Mouse (Mus musculus): ENCODE results near the gene Lamtor3. TPM values are rescaled to one million over a fixed set of nuclear protein-coding genes. Genes with fewer than 3 reads are reported as not detected.
"Not testable (repeated sequence)": the region's sequence is repeated elsewhere in the genome, so short reads cannot be mapped to it uniquely, and the experiment has no call there.

Gene Lamtor3
- polyA plus RNA-seq, 1 experiment, result 92.8 TPM

GRCm38 (mm10) chr3:137893789-137894188 lies 24.5 kb upstream of the Lamtor3 start:
- DNase-seq, result no peak
- no peak overlapping the region for H3K27ac ChIP-seq (ENCODE audit: insufficient read depth, low read length)
- no peak for TF ChIP-seq CTCF (IDR thresholded peaks at IDR 0.05; ENCODE audit: borderline replicate concordance, insufficient read depth, low read depth, low read length)
- TF ChIP-seq POLR2A (IDR thresholded peaks at IDR 0.05; ENCODE audit: borderline replicate concordance, insufficient read depth, low read length), result no peak
- 94% methylated on average over 4 of the region's 4 CpGs for WGBS
- H3K4me1 ChIP-seq (ENCODE audit: control insufficient read depth, insufficient read depth, low read length), result no peaks in the 10 kb centered on the region
- H3K27me3 ChIP-seq (ENCODE audit: control insufficient read depth, insufficient read depth, low read length), result no peaks in the 10 kb centered on the region
- H3K4me3 ChIP-seq (replicated peaks; ENCODE audit: insufficient read depth, low read depth, low read length), result no peak overlapping the region

GRCm38 (mm10) chr3:137895196-137895595 lies 23.1 kb upstream of the Lamtor3 start:
- Histone ChIP-seq H3K27ac (ENCODE audit: insufficient read depth, low read length) (no peak overlapping the region), H3K27me3 (ENCODE audit: control insufficient read depth, insufficient read depth, low read length) (no peaks in the 10 kb centered on the region), H3K4me3 (replicated peaks; ENCODE audit: insufficient read depth, low read depth, low read length) (no peak overlapping the region), H3K4me1 (ENCODE audit: control insufficient read depth, insufficient read depth, low read length) (no peaks in the 10 kb centered on the region)
- WGBS, result 99% methylated on average over 3 of the region's 3 CpGs
- no peak for DNase-seq
- TF ChIP-seq CTCF (IDR thresholded peaks at IDR 0.05; ENCODE audit: borderline replicate concordance, insufficient read depth, low read depth, low read length), result peak; percentile 48
- TF ChIP-seq POLR2A (IDR thresholded peaks at IDR 0.05; ENCODE audit: borderline replicate concordance, insufficient read depth, low read length), result no peak

GRCm38 (mm10) chr3:137896386-137896785 lies 21.9 kb upstream of the Lamtor3 start:
- Histone ChIP-seq H3K27me3 (ENCODE audit: control insufficient read depth, insufficient read depth, low read length) (no peaks in the 10 kb centered on the region), H3K4me3 (replicated peaks; ENCODE audit: insufficient read depth, low read depth, low read length) (no peak overlapping the region), H3K4me1 (ENCODE audit: control insufficient read depth, insufficient read depth, low read length) (no peaks in the 10 kb centered on the region), H3K27ac (ENCODE audit: insufficient read depth, low read length) (no peak overlapping the region)
- DNase-seq, result no peak
- TF ChIP-seq POLR2A (IDR thresholded peaks at IDR 0.05; ENCODE audit: borderline replicate concordance, insufficient read depth, low read length) (no peak), CTCF (IDR thresholded peaks at IDR 0.05; ENCODE audit: borderline replicate concordance, insufficient read depth, low read depth, low read length) (no peak)
- 67% methylated on average over 4 of the region's 4 CpGs for WGBS

GRCm38 (mm10) chr3:137896867-137897266 lies 21.4 kb upstream of the Lamtor3 start:
- DNase-seq, result no peak
- Histone ChIP-seq H3K4me3 (replicated peaks; ENCODE audit: insufficient read depth, low read depth, low read length) (no peak overlapping the region), H3K4me1 (ENCODE audit: control insufficient read depth, insufficient read depth, low read length) (no peaks in the 10 kb centered on the region), H3K27ac (ENCODE audit: insufficient read depth, low read length) (no peak overlapping the region), H3K27me3 (ENCODE audit: control insufficient read depth, insufficient read depth, low read length) (no peaks in the 10 kb centered on the region)
- 97% methylated on average over 3 of the region's 3 CpGs for WGBS
- TF ChIP-seq CTCF (IDR thresholded peaks at IDR 0.05; ENCODE audit: borderline replicate concordance, insufficient read depth, low read depth, low read length) (no peak), POLR2A (IDR thresholded peaks at IDR 0.05; ENCODE audit: borderline replicate concordance, insufficient read depth, low read length) (no peak)

GRCm38 (mm10) chr3:137897685-137898084 lies 20.6 kb upstream of the Lamtor3 start:
- WGBS, result 88% methylated on average over 5 of the region's 5 CpGs
- Histone ChIP-seq H3K4me3 (replicated peaks; ENCODE audit: insufficient read depth, low read depth, low read length) (no peak overlapping the region), H3K4me1 (ENCODE audit: control insufficient read depth, insufficient read depth, low read length) (no peaks in the 10 kb centered on the region), H3K27ac (ENCODE audit: insufficient read depth, low read length) (no peak overlapping the region), H3K27me3 (ENCODE audit: control insufficient read depth, insufficient read depth, low read length) (no peaks in the 10 kb centered on the region)
- TF ChIP-seq POLR2A (IDR thresholded peaks at IDR 0.05; ENCODE audit: borderline replicate concordance, insufficient read depth, low read length) (no peak), CTCF (IDR thresholded peaks at IDR 0.05; ENCODE audit: borderline replicate concordance, insufficient read depth, low read depth, low read length) (no peak)
- no peak for DNase-seq

- no peak for DNase-seq
- Histone ChIP-seq H3K4me1 (ENCODE audit: control insufficient read depth, insufficient read depth, low read length) (no peaks in the 10 kb centered on the region), H3K27ac (ENCODE audit: insufficient read depth, low read length) (no peak overlapping the region), H3K27me3 (ENCODE audit: control insufficient read depth, insufficient read depth, low read length) (no peaks in the 10 kb centered on the region), H3K4me3 (replicated peaks; ENCODE audit: insufficient read depth, low read depth, low read length) (no peak overlapping the region)
- TF ChIP-seq CTCF (IDR thresholded peaks at IDR 0.05; ENCODE audit: borderline replicate concordance, insufficient read depth, low read depth, low read length), result no peak
- no peak for TF ChIP-seq POLR2A (IDR thresholded peaks at IDR 0.05; ENCODE audit: borderline replicate concordance, insufficient read depth, low read length)
- WGBS, result 31% methylated on average over 10 of the region's 10 CpGs
Observed at GRCm38 (mm10) chr3:137900149-137900548, 18.2 kb upstream of the Lamtor3 start.

- Histone ChIP-seq H3K4me3 (replicated peaks; ENCODE audit: insufficient read depth, low read depth, low read length) (no peak overlapping the region), H3K4me1 (ENCODE audit: control insufficient read depth, insufficient read depth, low read length) (no peaks in the 10 kb centered on the region), H3K27ac (ENCODE audit: insufficient read depth, low read length) (no peak overlapping the region), H3K27me3 (ENCODE audit: control insufficient read depth, insufficient read depth, low read length) (no peaks in the 10 kb centered on the region)
- 61% methylated on average over 2 of the region's 2 CpGs for WGBS
- TF ChIP-seq CTCF (IDR thresholded peaks at IDR 0.05; ENCODE audit: borderline replicate concordance, insufficient read depth, low read depth, low read length) (no peak), POLR2A (IDR thresholded peaks at IDR 0.05; ENCODE audit: borderline replicate concordance, insufficient read depth, low read length) (no peak)
- DNase-seq, result no peak
Observed at GRCm38 (mm10) chr3:137913093-137913492, 5.2 kb upstream of the Lamtor3 start.

- not testable (repeated sequence) for H3K4me3 ChIP-seq (replicated peaks; ENCODE audit: insufficient read depth, low read depth, low read length); H3K27ac ChIP-seq (ENCODE audit: insufficient read depth, low read length); H3K4me1 ChIP-seq (ENCODE audit: control insufficient read depth, insufficient read depth, low read length); DNase-seq; H3K27me3 ChIP-seq (ENCODE audit: control insufficient read depth, insufficient read depth, low read length)
- 50% methylated on average over 1 of the region's 1 CpGs for WGBS
Observed at GRCm38 (mm10) chr3:137914567-137914966, 3.7 kb upstream of the Lamtor3 start.
